Mouse (Mus musculus): ENCODE measurements at regions not wholly inside any gene's neighbourhood (a gene's known extent, or its start where the extent isn't known, plus 50 kb on each side); places are given as distances from the start of the nearest gene placed in this dataset.

DNA sequence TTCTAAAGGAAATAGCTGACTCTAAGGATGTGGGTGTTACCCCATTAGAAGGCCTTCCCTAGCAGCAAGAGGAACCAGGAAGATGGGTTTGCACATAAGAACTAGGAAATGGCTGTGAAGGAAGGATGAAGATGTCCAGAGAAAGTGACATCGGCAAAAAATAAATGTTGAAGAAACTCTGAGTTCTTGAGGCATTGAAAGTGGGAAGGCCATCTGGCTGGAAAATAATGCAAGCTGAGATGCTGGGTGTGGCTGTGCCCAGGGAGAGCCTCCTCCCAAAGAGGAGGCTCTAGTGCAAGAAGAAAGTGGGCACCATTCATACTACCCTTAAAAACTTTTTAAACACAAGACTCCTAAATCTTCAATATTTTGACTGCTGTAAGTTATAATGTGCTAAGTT lies 99.9 kb upstream of the F13a1 start:
- 40% methylated on average over 1 of the region's 1 CpGs for WGBS
- no peaks in the 10 kb centered on the region for H3K27me3 ChIP-seq (ENCODE audit: control insufficient read depth, insufficient read depth, low read length)
- H3K4me3 ChIP-seq (ENCODE audit: extremely low read depth, insufficient read depth, insufficient read length), result no peak overlapping the region
- no peaks in the 10 kb centered on the region for H3K36me3 ChIP-seq (ENCODE audit: control insufficient read depth, insufficient read depth, low read length)
- no peak for DNase-seq (ENCODE audit: low read depth in 1 of 2, low spot score in 2 of 2)
- H3K4me1 ChIP-seq (ENCODE audit: control insufficient read depth, insufficient read depth, insufficient read length), result no peaks in the 10 kb centered on the region; the same call in 1 of the 2 replicates
- TF ChIP-seq CTCF (IDR thresholded peaks at IDR 0.05; ENCODE audit: extremely low read depth, insufficient read depth, insufficient read length, insufficient replicate concordance) (no peak), POLR2A (IDR thresholded peaks at IDR 0.05; ENCODE audit: low read depth, low read length) (no peak)
- no peak overlapping the region for H3K27ac ChIP-seq (ENCODE audit: insufficient read depth, low read length)

- WGBS, result 86% methylated on average over 3 of the region's 3 CpGs
- no peaks in the 10 kb centered on the region; the same call in 1 of the 2 replicates for H3K4me1 ChIP-seq (ENCODE audit: control insufficient read depth, insufficient read depth, insufficient read length)
- H3K27ac ChIP-seq (ENCODE audit: insufficient read depth, low read length), result no peak overlapping the region
- no peaks in the 10 kb centered on the region for H3K36me3 ChIP-seq (ENCODE audit: control insufficient read depth, insufficient read depth, low read length)
- H3K27me3 ChIP-seq (ENCODE audit: control insufficient read depth, insufficient read depth, low read length), result no peaks in the 10 kb centered on the region
- H3K4me3 ChIP-seq (ENCODE audit: extremely low read depth, insufficient read depth, insufficient read length), result no peak overlapping the region
- DNase-seq (ENCODE audit: low read depth in 1 of 2, low spot score in 2 of 2), result no peak
- no peak for TF ChIP-seq POLR2A (IDR thresholded peaks at IDR 0.05; ENCODE audit: low read depth, low read length)
Observed at GRCm38 (mm10) chr13:37149066-37149781, 99.2 kb upstream of the F13a1 start.

GRCm38 (mm10) chr13:37148627-37149026 lies 98.6 kb upstream of the F13a1 start:
- no peaks in the 10 kb centered on the region; the same call in 1 of the 2 replicates for H3K4me1 ChIP-seq (ENCODE audit: control insufficient read depth, insufficient read depth, insufficient read length)
- no peaks in the 10 kb centered on the region for H3K36me3 ChIP-seq (ENCODE audit: control insufficient read depth, insufficient read depth, low read length)
- no peaks in the 10 kb centered on the region for H3K27me3 ChIP-seq (ENCODE audit: control insufficient read depth, insufficient read depth, low read length)
- TF ChIP-seq CTCF (IDR thresholded peaks at IDR 0.05; ENCODE audit: extremely low read depth, insufficient read depth, insufficient read length, insufficient replicate concordance) (no peak), POLR2A (IDR thresholded peaks at IDR 0.05; ENCODE audit: low read depth, low read length) (no peak)
- WGBS, result 19% methylated on average over 1 of the region's 1 CpGs
- DNase-seq (ENCODE audit: low read depth in 1 of 2, low spot score in 2 of 2), result peak in 1 of 2 experiments; percentile 2
- no peak overlapping the region for H3K27ac ChIP-seq (ENCODE audit: insufficient read depth, low read length)
- H3K4me3 ChIP-seq (ENCODE audit: extremely low read depth, insufficient read depth, insufficient read length), result no peak overlapping the region

DNA sequence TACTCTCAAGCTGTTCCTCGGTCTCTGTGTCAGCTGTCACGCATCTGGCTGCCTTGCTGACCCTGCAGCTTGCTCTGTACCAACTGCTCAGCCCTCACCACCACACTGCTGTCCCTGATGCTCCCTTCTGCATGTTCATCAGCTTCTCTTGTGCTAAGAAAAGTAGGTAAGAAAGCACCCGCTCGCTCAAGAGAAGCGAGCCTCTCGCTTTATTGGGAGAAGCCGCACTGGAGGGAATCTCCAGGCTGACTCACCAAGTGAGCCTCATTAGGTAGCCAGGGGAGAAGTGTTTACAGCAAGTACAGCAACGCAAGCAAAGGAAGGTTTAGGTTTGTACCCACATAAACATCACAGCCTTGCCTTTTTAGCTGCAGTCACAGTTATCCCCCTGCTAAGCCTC lies 97.7 kb upstream of the F13a1 start:
- H3K4me3 ChIP-seq (ENCODE audit: extremely low read depth, insufficient read depth, insufficient read length), result no peak overlapping the region
- no peaks in the 10 kb centered on the region for H3K27me3 ChIP-seq (ENCODE audit: control insufficient read depth, insufficient read depth, low read length)
- no peaks in the 10 kb centered on the region; the same call in 1 of the 2 replicates for H3K4me1 ChIP-seq (ENCODE audit: control insufficient read depth, insufficient read depth, insufficient read length)
- DNase-seq (ENCODE audit: low read depth in 1 of 2, low spot score in 2 of 2), result no peak
- H3K36me3 ChIP-seq (ENCODE audit: control insufficient read depth, insufficient read depth, low read length), result no peaks in the 10 kb centered on the region
- no peak overlapping the region for H3K27ac ChIP-seq (ENCODE audit: insufficient read depth, low read length)
- TF ChIP-seq POLR2A (IDR thresholded peaks at IDR 0.05; ENCODE audit: low read depth, low read length) (no peak), CTCF (IDR thresholded peaks at IDR 0.05; ENCODE audit: extremely low read depth, insufficient read depth, insufficient read length, insufficient replicate concordance) (no peak)
- 88% methylated on average over 8 of the region's 8 CpGs for WGBS

GRCm38 (mm10) chr13:37142812-37143211 lies 92.8 kb upstream of the F13a1 start:
- Histone ChIP-seq H3K4me3 (ENCODE audit: extremely low read depth, insufficient read depth, insufficient read length) (no peak overlapping the region), H3K4me1 (ENCODE audit: control insufficient read depth, insufficient read depth, insufficient read length) (no peaks in the 10 kb centered on the region), H3K27ac (ENCODE audit: insufficient read depth, low read length) (no peak overlapping the region), H3K27me3 (ENCODE audit: control insufficient read depth, insufficient read depth, low read length) (no peaks in the 10 kb centered on the region), H3K36me3 (ENCODE audit: control insufficient read depth, insufficient read depth, low read length) (no peaks in the 10 kb centered on the region)
- DNase-seq (ENCODE audit: low read depth in 1 of 2, low spot score in 2 of 2), result no peak
- TF ChIP-seq CTCF (IDR thresholded peaks at IDR 0.05; ENCODE audit: extremely low read depth, insufficient read depth, insufficient read length, insufficient replicate concordance) (no peak), POLR2A (IDR thresholded peaks at IDR 0.05; ENCODE audit: low read depth, low read length) (no peak)
- WGBS, result 76% methylated on average over 2 of the region's 2 CpGs

DNA sequence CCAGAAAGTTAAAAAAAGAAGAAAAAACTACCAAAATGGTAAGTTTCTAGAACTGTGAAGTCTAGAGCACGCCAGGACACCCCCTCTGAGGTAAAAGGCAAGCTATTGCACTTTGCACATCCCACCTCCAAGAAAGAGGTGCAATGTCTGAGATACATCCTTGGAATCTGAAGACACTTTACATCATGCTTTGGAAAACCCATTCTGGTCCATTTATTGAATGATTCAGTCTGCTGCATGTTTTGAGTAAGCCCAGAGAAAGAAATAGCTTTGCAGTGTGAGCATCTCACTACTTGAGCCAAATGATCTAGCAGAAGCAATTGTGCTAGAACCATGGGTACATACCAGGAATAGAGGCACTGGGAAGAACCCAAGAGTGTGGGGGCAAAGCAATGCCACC lies 85.1 kb upstream of the F13a1 start:
- Histone ChIP-seq H3K27ac (ENCODE audit: insufficient read depth, low read length) (no peak overlapping the region), H3K36me3 (ENCODE audit: control insufficient read depth, insufficient read depth, low read length) (no peaks in the 10 kb centered on the region), H3K4me3 (ENCODE audit: extremely low read depth, insufficient read depth, insufficient read length) (no peak overlapping the region), H3K27me3 (ENCODE audit: control insufficient read depth, insufficient read depth, low read length) (no peaks in the 10 kb centered on the region), H3K4me1 (ENCODE audit: control insufficient read depth, insufficient read depth, insufficient read length) (no peaks in the 10 kb centered on the region)
- TF ChIP-seq CTCF (IDR thresholded peaks at IDR 0.05; ENCODE audit: extremely low read depth, insufficient read depth, insufficient read length, insufficient replicate concordance) (no peak), POLR2A (IDR thresholded peaks at IDR 0.05; ENCODE audit: low read depth, low read length) (no peak)
- no peak for DNase-seq (ENCODE audit: low read depth in 1 of 2, low spot score in 2 of 2)
- WGBS, result 77% methylated on average over 1 of the region's 1 CpGs

GRCm38 (mm10) chr13:37134518-37134917 lies 84.5 kb upstream of the F13a1 start:
- TF ChIP-seq POLR2A (IDR thresholded peaks at IDR 0.05; ENCODE audit: low read depth, low read length) (no peak), CTCF (IDR thresholded peaks at IDR 0.05; ENCODE audit: extremely low read depth, insufficient read depth, insufficient read length, insufficient replicate concordance) (no peak)
- WGBS, result 83% methylated on average over 2 of the region's 2 CpGs
- H3K27ac ChIP-seq (ENCODE audit: insufficient read depth, low read length), result no peak overlapping the region
- H3K4me1 ChIP-seq (ENCODE audit: control insufficient read depth, insufficient read depth, insufficient read length), result no peaks in the 10 kb centered on the region; the same call in 1 of the 2 replicates
- no peaks in the 10 kb centered on the region for H3K27me3 ChIP-seq (ENCODE audit: control insufficient read depth, insufficient read depth, low read length)
- no peak overlapping the region for H3K4me3 ChIP-seq (ENCODE audit: extremely low read depth, insufficient read depth, insufficient read length)
- H3K36me3 ChIP-seq (ENCODE audit: control insufficient read depth, insufficient read depth, low read length), result no peaks in the 10 kb centered on the region
- no peak for DNase-seq (ENCODE audit: low read depth in 1 of 2, low spot score in 2 of 2)
